Mouse (Mus musculus) limb, embryonic 13.5 days (tissue): ENCODE measurements around the gene Tacc3. TPM values are rescaled to one million over a fixed set of nuclear protein-coding genes. Genes with fewer than 3 reads are reported as not detected.

ENCODE experiments used
- ATAC-seq: fragments of 200-750 bp; cut with Nextera tagmentation; 2 replicates; pipeline ENCODE4 v1.8.0; 2017; ENCODE audit warnings: low read depth, moderate number of reproducible peaks, moderate TSS enrichment; ENCODE audit not compliant: low FRiP score
- H3K27ac ChIP-seq: fragments of 300-500 bp; sonication (generic); 2 replicates; pipeline ENCODE4 v1.5.1; 2015; ENCODE audit warnings: inconsistent platforms, mild to moderate bottlenecking, moderate library complexity
- H3K27me3 ChIP-seq: fragments of 300-500 bp; sonication (generic); 2 replicates; pipeline ENCODE4 v1.6.1; 2015; ENCODE audit warnings: mild to moderate bottlenecking, inconsistent platforms
- H3K36me3 ChIP-seq: fragments of 300-500 bp; sonication (generic); 2 replicates; pipeline ENCODE4 v1.6.1; 2015; ENCODE audit warnings: inconsistent platforms, mild to moderate bottlenecking, moderate library complexity
- H3K4me1 ChIP-seq: fragments of 300-500 bp; sonication (generic); 2 replicates; pipeline ENCODE4 v1.6.1; 2015; ENCODE audit warnings: inconsistent platforms
- H3K4me2 ChIP-seq: fragments of 300-500 bp; sonication (generic); replicated peaks from 2 replicates; pipeline ENCODE4 v1.6.1; 2015; ENCODE audit warnings: inconsistent platforms, mild to moderate bottlenecking, moderate library complexity
- H3K4me3 ChIP-seq: fragments of 300-500 bp; sonication (generic); 2 replicates; pipeline ENCODE4 v1.5.1; 2015; ENCODE audit warnings: moderate library complexity, mild to moderate bottlenecking, inconsistent platforms
- H3K9ac ChIP-seq: fragments of 300-500 bp; sonication (generic); 2 replicates; pipeline ENCODE4 v1.6.1; 2015; ENCODE audit warnings: mild to moderate bottlenecking, inconsistent platforms
- H3K9me3 ChIP-seq: fragments of 300-500 bp; sonication (generic); 2 replicates; pipeline ENCODE4 v1.6.1; 2016; ENCODE audit warnings: inconsistent platforms
- WGBS: fragments of 180-500 bp; shearing (Covaris S2); methylation state at CpG from one replicate; pipeline ENCODE4 v1.1.7; 2015; 5-methylcytosine and 5-hydroxymethylcytosine counted together
- polyA plus RNA-seq: library from polyadenylated mRNA; unstranded; fragments of >200 nt; fragmentation: Nextera tagmentation; extraction: Ambion mirVana; gene quantifications from 2 replicates; pipeline ENCODE4 v1.2.1, GENCODE M21; 2015

Gene Tacc3
- polyA plus RNA-seq, 1 experiment from 2014 or later, result 197 TPM

GRCm38 (mm10) chr5:33632526-33632925 lies 25.4 kb upstream of the Tacc3 start:
- Histone ChIP-seq H3K27ac (no peak overlapping the region), H3K9me3 (no peaks in the 10 kb centered on the region), H3K27me3 (no peaks in the 10 kb centered on the region), H3K9ac (no peak overlapping the region), H3K4me2 (no peak overlapping the region), H3K36me3 (peaks cover 20% of the 10 kb centered on the region), H3K4me3 (no peak overlapping the region), H3K4me1 (peaks cover 22% of the 10 kb centered on the region)
- ATAC-seq, result no peak
- WGBS, result 81% methylated on average over 1 of the region's 1 CpGs

- H3K4me2 ChIP-seq, result no peak overlapping the region
- WGBS, result 94% methylated on average over 3 of the region's 3 CpGs
- H3K9me3 ChIP-seq, result no peaks in the 10 kb centered on the region
- H3K27ac ChIP-seq, result no peak overlapping the region
- H3K9ac ChIP-seq, result no peak overlapping the region
- H3K4me1 ChIP-seq, result peaks cover 8% of the 10 kb centered on the region
- peaks cover 43% of the 10 kb centered on the region for H3K36me3 ChIP-seq
- no peak overlapping the region for H3K4me3 ChIP-seq
- no peaks in the 10 kb centered on the region for H3K27me3 ChIP-seq
- ATAC-seq, result no peak
Measured at GRCm38 (mm10) chr5:33635361-33635760, 22.6 kb upstream of the Tacc3 start.

- 74% methylated on average over 3 of the region's 3 CpGs for WGBS
- Histone ChIP-seq H3K4me2 (no peak overlapping the region), H3K27me3 (no peaks in the 10 kb centered on the region), H3K4me3 (no peak overlapping the region), H3K9ac (no peak overlapping the region), H3K9me3 (no peaks in the 10 kb centered on the region), H3K36me3 (peaks cover 64% of the 10 kb centered on the region), H3K27ac (no peak overlapping the region), H3K4me1 (no peaks in the 10 kb centered on the region)
- no peak for ATAC-seq
Measured at GRCm38 (mm10) chr5:33637606-33638350, 20.1 kb upstream of the Tacc3 start.

GRCm38 (mm10) chr5:33638826-33639225 lies 19.1 kb upstream of the Tacc3 start:
- ATAC-seq, result no peak
- peaks cover 75% of the 10 kb centered on the region for H3K36me3 ChIP-seq

GRCm38 (mm10) chr5:33640652-33641051 lies 17.3 kb upstream of the Tacc3 start:
- WGBS, result 40% methylated on average over 3 of the region's 3 CpGs
- Histone ChIP-seq H3K27me3 (no peaks in the 10 kb centered on the region), H3K27ac (no peak overlapping the region), H3K36me3 (peaks cover 81% of the 10 kb centered on the region), H3K4me1 (no peaks in the 10 kb centered on the region), H3K9ac (no peak overlapping the region), H3K4me3 (no peak overlapping the region), H3K4me2 (no peak overlapping the region), H3K9me3 (no peaks in the 10 kb centered on the region)
- no peak for ATAC-seq

More at GRCm38 (mm10) chr5:33638826-33639225, 19.1 kb upstream of the Tacc3 start:
- Histone ChIP-seq H3K9ac (no peak overlapping the region), H3K27me3 (no peaks in the 10 kb centered on the region), H3K27ac (no peak overlapping the region), H3K4me1 (no peaks in the 10 kb centered on the region), H3K9me3 (no peaks in the 10 kb centered on the region), H3K4me3 (no peak overlapping the region), H3K4me2 (no peak overlapping the region)
- 61% methylated on average over 4 of the region's 4 CpGs for WGBS

GRCm38 (mm10) chr5:33651017-33651416 lies 6.9 kb upstream of the Tacc3 start:
- no peaks in the 10 kb centered on the region for H3K27me3 ChIP-seq
- no peaks in the 10 kb centered on the region for H3K9me3 ChIP-seq
- H3K36me3 ChIP-seq, result peaks cover 64% of the 10 kb centered on the region
- H3K27ac ChIP-seq, result 0 out of 2 replicates have a peak overlapping the region, but pooled peaks have one; percentile 93
- no peak for ATAC-seq
- peak overlapping the region; percentile 84 for H3K4me2 ChIP-seq
- H3K4me1 ChIP-seq, result peaks cover 34% of the 10 kb centered on the region
- WGBS, result 20% methylated on average over 2 of the region's 2 CpGs
- peak overlapping the region; percentile 88 for H3K9ac ChIP-seq
- H3K4me3 ChIP-seq, result peak overlapping the region; percentile 80

- Histone ChIP-seq H3K36me3 (peaks cover 58% of the 10 kb centered on the region), H3K9me3 (no peaks in the 10 kb centered on the region)
- no peak for ATAC-seq
Measured at GRCm38 (mm10) chr5:33651541-33651920, 6.4 kb upstream of the Tacc3 start.

GRCm38 (mm10) chr5:33651921-33652782 lies 5.8 kb upstream of the Tacc3 start, which contains the start of gene Slbp:
Gene Slbp, minus strand, starts transcription at chr5:33652574.
- H3K4me2 ChIP-seq, result peak within 1 kb of the TSS; percentile 84
- H3K27ac ChIP-seq, result peak within 1 kb of the TSS; percentile 93
- H3K36me3 ChIP-seq, result peaks cover 53% of the 10 kb centered on the region
- peak within 1 kb of the TSS; percentile 80 for H3K4me3 ChIP-seq
- peak within 1 kb of the TSS; percentile 88 for H3K9ac ChIP-seq
- H3K4me1 ChIP-seq, result peaks cover 45% of the 10 kb centered on the region
- under 1% methylated on average over 82 of the region's 82 CpGs for WGBS
- H3K27me3 ChIP-seq, result no peaks in the 10 kb centered on the region
- no peaks in the 10 kb centered on the region for H3K9me3 ChIP-seq
- peak; percentile 97 for ATAC-seq

More at GRCm38 (mm10) chr5:33651541-33651920, 6.4 kb upstream of the Tacc3 start:
- Histone ChIP-seq H3K4me1 (peaks cover 39% of the 10 kb centered on the region), H3K27me3 (no peaks in the 10 kb centered on the region), H3K27ac (peak overlapping the region; percentile 93), H3K9ac (peak overlapping the region; percentile 88), H3K4me2 (peak overlapping the region; percentile 84), H3K4me3 (peak overlapping the region; percentile 80)
- WGBS, result 2% methylated on average over 11 of the region's 11 CpGs

- WGBS, result 1% methylated on average over 9 of the region's 9 CpGs
- peak; percentile 20 for ATAC-seq
- peak overlapping the region; percentile 84 for H3K4me2 ChIP-seq
- peaks cover 47% of the 10 kb centered on the region for H3K36me3 ChIP-seq
- no peaks in the 10 kb centered on the region for H3K27me3 ChIP-seq
- H3K9me3 ChIP-seq, result no peaks in the 10 kb centered on the region
- peak overlapping the region; percentile 63 for H3K9ac ChIP-seq
- peak overlapping the region; percentile 80 for H3K4me3 ChIP-seq
- H3K27ac ChIP-seq, result peak overlapping the region; percentile 81; the same call in 1 of the 2 replicates
- H3K4me1 ChIP-seq, result peaks cover 46% of the 10 kb centered on the region
Measured at GRCm38 (mm10) chr5:33652783-33653173, 5.2 kb upstream of the Tacc3 start.

- Histone ChIP-seq H3K4me1 (peaks cover 50% of the 10 kb centered on the region), H3K9me3 (no peaks in the 10 kb centered on the region), H3K4me2 (no peak overlapping the region), H3K27ac (no peak overlapping the region), H3K9ac (peak overlapping the region; percentile 26; the same call in 1 of the 2 replicates), H3K27me3 (no peaks in the 10 kb centered on the region), H3K4me3 (no peak overlapping the region), H3K36me3 (peaks cover 32% of the 10 kb centered on the region)
- ATAC-seq, result no peak
- 91% methylated on average over 13 of the region's 13 CpGs for WGBS
Measured at GRCm38 (mm10) chr5:33654424-33654823, 3.5 kb upstream of the Tacc3 start.

- Histone ChIP-seq H3K27ac (no peak overlapping the region), H3K36me3 (peaks cover 28% of the 10 kb centered on the region), H3K27me3 (no peaks in the 10 kb centered on the region), H3K9me3 (no peaks in the 10 kb centered on the region), H3K4me2 (no peak overlapping the region), H3K9ac (peak overlapping the region; percentile 8), H3K4me1 (peaks cover 50% of the 10 kb centered on the region), H3K4me3 (no peak overlapping the region)
- no peak for ATAC-seq
- WGBS, result 90% methylated on average over 10 of the region's 10 CpGs
Measured at GRCm38 (mm10) chr5:33655251-33655840, 2.6 kb upstream of the Tacc3 start.

- WGBS, result 9% methylated on average over 1 of the region's 1 CpGs
- H3K27ac ChIP-seq, result peak overlapping the region; percentile 74
- no peaks in the 10 kb centered on the region for H3K27me3 ChIP-seq
- no peak for ATAC-seq
- no peaks in the 10 kb centered on the region for H3K9me3 ChIP-seq
- H3K36me3 ChIP-seq, result peaks cover 38% of the 10 kb centered on the region
- H3K4me2 ChIP-seq, result peak overlapping the region; percentile 95
- H3K4me3 ChIP-seq, result peak overlapping the region; percentile 79
- H3K9ac ChIP-seq, result peak overlapping the region; percentile 82
- peaks cover 42% of the 10 kb centered on the region for H3K4me1 ChIP-seq
Measured at GRCm38 (mm10) chr5:33656739-33657138, 1.2 kb upstream of the Tacc3 start.
